Mouse (Mus musculus) lung, postnatal 0 days (tissue): ENCODE data around the gene Sptb.

Experiments
- CTCF ChIP-seq: IDR thresholded peaks from 2 replicates; pipeline ENCODE4 v1.5.1; 2016; ENCODE audit warnings: antibody characterized with exemption, mild to moderate bottlenecking
- EP300 ChIP-seq: IDR thresholded peaks from 2 replicates; pipeline ENCODE4 v1.6.1; 2016; ENCODE audit warnings: antibody characterized with exemption, mild to moderate bottlenecking, control low read depth

DNA sequence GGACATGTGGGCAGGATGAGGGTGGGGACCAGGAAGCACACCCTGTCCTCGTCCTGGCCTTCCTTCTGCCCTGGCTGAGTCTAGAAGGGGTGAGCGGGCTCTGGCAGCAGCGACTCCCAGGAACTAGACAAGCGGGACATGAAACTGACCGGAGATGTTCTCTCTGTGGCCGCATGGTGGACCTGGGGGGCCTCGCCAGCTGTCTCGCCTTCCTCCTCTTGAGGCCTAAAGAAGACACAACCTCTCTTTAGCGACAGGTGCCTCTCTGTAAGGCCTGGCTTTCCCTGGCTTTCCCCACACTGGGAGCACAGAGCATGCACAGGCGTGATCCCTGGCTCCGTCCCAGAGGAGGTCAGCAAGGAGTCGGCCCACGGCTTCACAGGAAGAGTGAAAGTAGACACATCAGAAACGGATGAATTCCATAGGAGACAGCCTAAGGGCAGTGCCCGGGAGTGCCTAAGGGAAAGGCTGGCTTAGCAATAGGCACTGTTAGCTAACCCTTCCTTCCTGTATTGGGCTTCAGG is 112.7 kb downstream of the Sptb start:
- TF ChIP-seq CTCF (no peak), EP300 (no peak)
